Mouse (Mus musculus) c-Kit-positive CD71-positive TER-119-positive erythroid progenitor cells, embryonic 14.5 days (primary cell): Measurements from ENCODE around the gene Dppa4.
"Not testable (repeated sequence)": the region's sequence is repeated elsewhere in the genome, so short reads cannot be mapped to it uniquely, and the experiment has no call there.

Experiments
- DNase-seq: peaks from one replicate; pipeline ENCODE4 v3.0.0-alpha.2; 2013; ENCODE audit warnings: low spot score

The Dppa4 gene

GRCm38 (mm10) chr16:48283517-48283916, at the start of gene Dppa4:
TSS of gene Dppa4 (plus strand) at chr16:48283733.
- no peak for DNase-seq

- DNase-seq = no peak
These were observed 48.5 kb upstream of the Dppa4 start for GRCm38 (mm10) chr16:48234999-48235398.

GRCm38 (mm10) chr16:48237676-48238075, 45.9 kb upstream of the Dppa4 start:
- DNase-seq = no peak

- DNase-seq = no peak
These were observed 36.4 kb upstream of the Dppa4 start for GRCm38 (mm10) chr16:48247044-48247661.

- peak; percentile 68 for DNase-seq
These were observed 30.7 kb upstream of the Dppa4 start for GRCm38 (mm10) chr16:48252824-48253223.

GRCm38 (mm10) chr16:48254584-48254983, 28.9 kb upstream of the Dppa4 start:
- no peak for DNase-seq

- no peak for DNase-seq
These were observed 24.0 kb upstream of the Dppa4 start for GRCm38 (mm10) chr16:48259519-48259918.

GRCm38 (mm10) chr16:48262901-48263300, 20.6 kb upstream of the Dppa4 start:
- no peak for DNase-seq

- no peak for DNase-seq
These were observed 17.7 kb upstream of the Dppa4 start for GRCm38 (mm10) chr16:48265856-48266255.

GRCm38 (mm10) chr16:48276940-48277339, 6.6 kb upstream of the Dppa4 start:
- no peak for DNase-seq

GRCm38 (mm10) chr16:48280883-48281282, 2.6 kb upstream of the Dppa4 start:
- no peak for DNase-seq

- DNase-seq = no peak
These were observed 732 bp upstream of the Dppa4 start for GRCm38 (mm10) chr16:48282801-48283200.

- no peak for DNase-seq
These were observed 2.0 kb downstream of the Dppa4 start for GRCm38 (mm10) chr16:48285517-48285916.

GRCm38 (mm10) chr16:48297384-48298136, 14.0 kb downstream of the Dppa4 start:
- DNase-seq = no peak

- DNase-seq = no peak
These were observed 16.4 kb downstream of the Dppa4 start for GRCm38 (mm10) chr16:48299884-48300283.

- no peak for DNase-seq
These were observed 20.0 kb downstream of the Dppa4 start, which contains the start of gene Dppa2 for GRCm38 (mm10) chr16:48303509-48303908. TSS of gene Dppa2 (plus strand) at chr16:48303908.

- DNase-seq = no peak
These were observed 20.4 kb downstream of the Dppa4 start for GRCm38 (mm10) chr16:48303983-48304382.

GRCm38 (mm10) chr16:48308916-48309315, 25.4 kb downstream of the Dppa4 start:
- not testable (repeated sequence) for DNase-seq

GRCm38 (mm10) chr16:48309912-48310630, 26.5 kb downstream of the Dppa4 start:
- no peak for DNase-seq

- DNase-seq = no peak
These were observed 31.8 kb downstream of the Dppa4 start for GRCm38 (mm10) chr16:48315294-48315693.

- no peak for DNase-seq
These were observed 37.2 kb downstream of the Dppa4 start for GRCm38 (mm10) chr16:48320781-48321180.

GRCm38 (mm10) chr16:48323133-48323532, 39.6 kb downstream of the Dppa4 start:
- no peak for DNase-seq
